Mouse (Mus musculus) regulatory T cell (primary cell): Measurements from ENCODE around the gene Gramd1b.

Experiments used
- in situ Hi-C: fragments of 300-600 bp; cut with MboI, MseI; formaldehyde crosslinking; loops from one replicate; pipeline ENCODE4 v1.15.1; 2025; ENCODE audit warnings: high pct_unique_total_duplicates

Gene Gramd1b

DNA sequence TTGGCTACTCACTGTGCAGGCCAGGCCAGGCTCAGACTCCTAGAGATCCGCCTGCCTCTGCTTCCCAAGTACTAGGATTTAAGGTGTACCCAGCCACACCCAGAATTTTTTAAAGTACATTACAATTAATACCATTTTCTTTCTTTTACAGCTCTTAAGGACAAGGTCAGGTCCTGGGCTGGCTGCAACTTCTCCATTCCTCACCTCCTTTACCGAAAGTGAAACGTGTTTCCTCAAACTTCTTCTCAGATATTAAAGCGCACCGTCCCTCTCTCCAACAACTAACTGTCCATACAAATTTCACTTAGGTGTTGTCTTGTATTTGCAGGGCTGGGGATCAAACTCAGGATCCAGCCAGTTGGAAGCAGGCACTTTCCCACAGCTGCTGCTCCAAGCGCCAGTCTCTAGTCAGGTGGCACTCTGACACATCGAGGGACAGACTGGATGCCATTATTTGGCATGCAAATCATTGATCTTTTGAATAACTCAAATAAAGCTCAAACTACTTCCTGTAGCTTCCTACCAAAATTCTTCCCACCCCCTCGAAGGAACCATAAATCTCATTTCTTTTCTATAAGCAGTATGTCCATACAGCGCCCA lies 188.0 kb downstream of the Gramd1b start:
- in situ Hi-C loops: no loop called here

- in situ Hi-C loops: no loop called here
Observed at GRCm38 (mm10) chr9:40342101-40342500, 189.1 kb downstream of the Gramd1b start.

DNA sequence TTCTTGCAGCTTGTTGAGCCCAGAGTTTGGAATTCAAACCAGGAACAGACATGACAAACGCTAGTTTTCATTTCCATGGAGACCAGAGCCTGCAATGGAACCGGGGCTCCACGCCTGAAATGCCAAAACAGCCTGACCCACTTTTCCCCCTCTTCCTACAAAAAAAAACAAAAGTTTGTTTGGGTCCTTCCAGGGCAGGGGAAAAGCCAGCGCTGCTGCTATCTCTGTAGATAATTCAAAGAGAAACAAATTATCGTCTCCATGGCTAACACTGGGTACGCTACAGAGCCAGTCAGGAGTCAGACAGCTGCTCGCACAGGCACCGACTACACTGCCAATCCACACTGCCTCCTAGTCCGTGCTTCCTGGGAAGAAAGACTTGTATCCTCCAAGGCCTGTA lies 191.6 kb downstream of the Gramd1b start:
- in situ Hi-C loops: no loop called here

- in situ Hi-C loops: no loop called here
Observed at GRCm38 (mm10) chr9:40337131-40337820, 193.9 kb downstream of the Gramd1b start.

DNA sequence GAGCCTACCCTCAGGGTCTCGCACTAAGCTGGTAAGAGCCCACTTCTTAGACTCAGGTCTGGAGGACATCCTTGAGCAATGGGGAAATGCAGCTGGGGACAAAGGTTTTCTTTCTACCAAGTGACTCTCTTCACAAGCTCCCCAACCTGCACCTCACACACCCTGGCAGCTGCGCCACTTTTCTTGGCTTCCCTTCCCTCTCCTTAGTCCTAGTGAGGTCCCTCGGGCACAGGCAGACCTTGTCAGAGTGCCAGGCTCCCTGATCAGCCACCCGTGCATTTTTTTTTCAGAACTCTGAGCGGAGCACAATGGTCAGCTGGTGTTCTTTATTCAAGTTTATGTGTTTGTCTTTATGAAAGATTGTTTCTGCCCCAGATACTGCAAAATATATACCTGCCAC lies 194.5 kb downstream of the Gramd1b start:
- in situ Hi-C loops: no loop called here

DNA sequence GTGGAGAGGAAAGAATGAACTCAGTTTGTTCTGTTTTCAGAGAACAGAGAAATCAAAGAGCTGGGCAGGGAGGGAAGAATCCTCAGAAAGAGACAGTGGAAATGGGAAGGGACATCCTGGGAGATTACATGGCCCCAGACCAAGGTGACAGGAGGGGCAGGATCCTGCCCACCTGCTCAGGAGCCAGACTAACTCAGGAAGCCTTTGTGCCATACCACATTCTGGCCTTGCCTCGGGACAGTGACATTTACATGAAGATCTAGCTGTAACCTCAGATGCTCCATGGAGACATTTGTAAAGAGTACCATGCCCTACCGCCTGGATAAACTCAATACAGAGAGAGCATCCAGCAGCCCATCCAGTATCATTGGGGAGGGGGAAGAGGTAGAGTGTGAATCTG lies 196.6 kb downstream of the Gramd1b start:
- in situ Hi-C loops: no loop called here

DNA sequence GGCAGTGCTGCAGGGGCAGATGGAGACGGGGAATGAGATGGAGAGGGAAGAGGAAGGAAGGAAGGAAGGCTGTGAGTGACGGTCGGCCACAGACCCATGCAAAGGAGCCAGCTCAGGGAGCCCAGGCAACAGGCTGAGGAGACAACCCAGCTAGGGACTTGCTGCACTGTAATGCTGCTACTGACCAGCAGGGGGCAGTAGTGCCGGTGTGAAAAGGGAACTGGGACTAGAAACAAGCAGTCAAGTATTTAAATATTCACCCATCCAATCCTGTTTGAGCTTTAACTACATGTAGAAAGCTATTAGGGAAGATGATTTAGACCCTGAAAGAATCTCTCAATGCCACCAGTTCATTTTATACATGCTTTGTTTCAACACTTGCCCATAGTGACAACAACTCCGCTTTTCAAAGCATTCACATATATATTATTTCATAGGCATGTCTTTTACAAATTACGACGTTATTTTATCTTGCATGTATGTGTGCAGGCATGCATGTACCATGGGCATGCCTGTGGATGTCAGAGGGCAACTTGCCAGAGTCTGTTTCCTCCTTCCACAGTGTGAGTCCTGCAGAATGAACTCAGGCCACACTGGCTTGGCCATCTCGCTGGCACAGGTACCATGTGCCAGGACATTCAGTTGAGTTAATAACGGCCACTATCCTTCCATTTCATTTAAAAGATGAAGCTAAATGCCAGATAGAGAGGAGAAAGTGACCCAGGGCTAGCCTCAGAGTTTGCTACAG lies 197.4 kb downstream of the Gramd1b start:
- in situ Hi-C loops: no loop called here

- in situ Hi-C loops: no loop called here
Observed at GRCm38 (mm10) chr9:40332731-40333648, 198.2 kb downstream of the Gramd1b start.

DNA sequence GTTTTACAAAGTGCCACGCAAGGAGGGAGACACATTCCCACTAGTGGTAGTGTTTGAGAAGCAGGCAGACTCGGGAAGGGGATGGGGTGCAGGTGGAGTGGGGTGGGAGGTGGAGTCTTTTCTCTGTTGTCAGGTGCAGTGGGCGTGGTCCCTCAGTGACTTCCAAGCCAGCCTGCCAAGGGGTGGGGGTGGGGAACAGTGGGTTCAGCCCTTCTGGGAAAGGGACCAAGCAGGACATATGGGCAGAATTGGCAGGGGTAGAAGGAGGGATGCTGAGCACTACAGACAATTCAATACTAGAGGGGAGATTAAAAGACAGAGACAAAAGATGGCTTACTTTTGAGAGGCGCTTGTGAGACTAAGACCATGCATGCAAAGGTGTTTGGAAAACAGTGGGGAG lies 198.9 kb downstream of the Gramd1b start:
- in situ Hi-C loops: no loop called here

DNA sequence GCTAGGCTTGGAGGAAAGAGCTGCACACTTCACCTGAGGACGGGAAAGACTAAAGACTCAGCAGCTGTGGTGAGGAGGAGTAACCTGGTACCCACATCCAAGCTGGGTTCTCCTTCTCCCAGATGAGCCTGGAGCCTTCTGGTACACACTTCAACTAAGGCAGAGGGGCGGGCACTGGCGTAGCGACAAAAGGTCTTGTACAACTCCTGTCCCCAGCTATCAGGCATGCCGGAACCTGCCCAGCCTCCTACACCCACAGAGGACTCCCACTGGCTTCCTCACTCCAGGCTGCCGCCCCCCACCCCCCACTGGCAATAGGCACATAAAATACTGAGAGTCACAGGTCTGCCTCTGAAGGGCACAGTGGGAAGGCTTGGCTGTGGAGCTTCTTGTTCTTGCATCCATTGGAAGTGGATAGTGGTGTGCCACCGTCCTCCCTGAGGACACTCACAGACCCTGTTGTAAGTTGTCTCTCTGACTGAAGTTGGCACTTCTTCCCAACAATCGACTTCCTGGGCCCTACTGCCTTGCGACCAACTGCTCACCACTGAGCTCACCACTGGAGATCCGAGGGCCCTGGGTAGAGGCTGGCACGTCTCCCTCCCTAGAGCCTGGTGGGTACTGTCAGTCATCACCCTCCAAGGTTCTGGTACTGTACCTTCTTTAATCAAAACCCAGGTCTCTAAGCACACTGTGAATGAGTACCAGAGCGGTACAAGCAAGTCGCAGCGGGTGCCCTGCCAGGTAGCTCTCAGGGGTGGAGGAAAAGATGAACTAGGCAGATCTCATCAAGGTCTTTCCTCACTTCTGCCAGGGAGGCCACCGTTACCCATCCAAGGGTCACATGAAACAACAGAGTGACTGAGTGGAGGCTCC lies 199.5 kb downstream of the Gramd1b start:
- in situ Hi-C loops: no loop called here

DNA sequence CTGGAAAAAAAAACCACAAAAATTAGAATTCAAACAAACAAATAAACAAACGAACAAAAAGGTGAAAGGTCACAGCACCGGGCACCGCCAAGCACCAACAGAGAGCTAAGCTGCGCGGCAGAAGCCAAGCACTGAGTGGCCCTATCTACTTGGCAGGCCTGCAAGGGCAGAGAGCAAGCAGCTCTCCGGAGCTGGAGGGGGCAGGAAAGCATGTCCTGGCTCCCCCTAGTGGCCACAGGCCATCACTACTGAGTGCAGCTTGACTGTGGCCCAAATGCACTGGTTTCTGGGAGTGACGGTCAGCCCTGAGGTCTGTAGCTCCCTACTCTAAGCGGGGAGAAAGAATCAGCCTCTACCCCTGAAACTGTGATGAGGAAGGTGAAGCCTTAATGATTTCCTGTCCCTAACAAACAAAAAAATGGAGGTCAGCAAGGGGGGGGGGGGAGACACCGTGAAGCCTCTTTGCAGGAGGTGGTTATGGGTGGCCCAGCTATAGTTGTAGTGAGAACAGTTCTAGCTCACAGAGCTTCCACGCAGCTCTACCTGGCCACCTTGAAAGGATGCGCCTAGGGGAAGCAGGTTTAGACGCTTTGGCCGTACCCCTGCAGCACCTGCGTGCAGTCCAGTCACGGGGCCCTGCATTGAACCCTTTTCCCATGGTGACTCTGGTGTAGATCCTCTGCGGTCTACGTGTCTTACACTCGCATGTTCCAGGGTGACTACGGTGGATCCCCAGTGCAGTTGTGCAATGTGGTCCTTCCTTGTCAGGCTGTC lies 200.4 kb downstream of the Gramd1b start:
- in situ Hi-C loops: no loop called here

- in situ Hi-C loops: no loop called here
Observed at GRCm38 (mm10) chr9:40326260-40326915, 204.8 kb downstream of the Gramd1b start.

DNA sequence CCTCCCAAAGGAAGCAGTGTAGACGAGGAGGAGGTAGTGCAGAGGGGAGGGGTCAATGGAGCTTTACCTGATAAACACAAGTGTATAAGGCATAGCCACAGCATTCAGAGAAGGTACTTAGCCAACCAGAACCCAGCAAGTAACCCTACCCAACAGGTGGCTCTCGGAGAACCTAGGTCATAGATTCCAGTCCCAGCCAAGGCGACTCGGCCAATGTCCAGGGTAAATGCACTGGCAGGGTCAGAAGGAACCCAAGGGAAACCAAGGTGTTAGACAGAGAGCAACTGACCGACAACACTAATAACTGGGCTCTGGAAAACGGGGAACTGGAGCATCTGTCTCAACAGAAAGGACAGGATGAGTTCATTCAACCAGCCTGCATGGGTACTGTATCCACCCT lies 206.4 kb downstream of the Gramd1b start:
- in situ Hi-C loops: no loop called here

- in situ Hi-C loops: no loop called here
Observed at GRCm38 (mm10) chr9:40324232-40324792, 206.9 kb downstream of the Gramd1b start.

DNA sequence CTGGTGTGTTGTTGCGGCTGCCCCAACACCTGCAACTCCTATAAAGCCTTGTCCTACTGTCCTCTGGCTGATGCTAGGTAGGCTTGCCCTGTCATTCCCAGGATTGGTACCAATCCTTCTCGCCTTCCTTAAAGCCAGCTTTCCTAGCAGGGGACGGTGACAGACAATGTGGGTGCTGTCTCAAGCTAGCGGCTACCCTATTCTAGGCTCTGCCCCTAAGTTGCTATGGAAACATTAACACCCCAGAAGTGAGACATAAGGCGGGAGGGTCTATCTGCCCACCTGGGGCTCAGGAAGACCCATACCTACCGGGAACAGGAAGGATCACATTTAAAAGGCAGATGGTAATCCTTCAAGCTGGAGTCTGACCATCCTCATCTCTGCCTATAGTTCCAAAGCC lies 207.4 kb downstream of the Gramd1b start:
- in situ Hi-C loops: no loop called here

GRCm38 (mm10) chr9:40323171-40323570 lies 208.0 kb downstream of the Gramd1b start:
- in situ Hi-C loops: no loop called here

- in situ Hi-C loops: no loop called here
Observed at GRCm38 (mm10) chr9:40322372-40322771, 208.8 kb downstream of the Gramd1b start.

DNA sequence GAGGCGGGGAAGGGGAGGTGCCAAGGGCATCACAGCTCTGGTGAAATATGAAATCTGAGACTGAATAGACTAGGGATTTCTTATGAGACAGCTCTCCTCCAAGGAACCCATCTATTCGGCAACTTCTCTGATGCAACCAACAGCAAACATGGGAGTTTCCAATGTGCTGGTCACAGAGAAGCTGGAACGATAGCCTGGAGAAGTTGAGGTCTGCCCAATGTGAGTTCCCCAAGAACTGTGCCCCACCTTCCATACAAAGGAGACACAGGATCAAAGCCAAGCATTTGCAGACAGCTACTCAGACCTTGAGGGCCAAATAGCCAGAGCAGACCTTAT lies 209.5 kb downstream of the Gramd1b start:
- in situ Hi-C loops: no loop called here
